Mouse (Mus musculus): ENCODE results near the gene Tubb1.
A peak's percentile ranks its signal among the peaks of the same experiment; 100 is the strongest.

The Tubb1 gene

DNA sequence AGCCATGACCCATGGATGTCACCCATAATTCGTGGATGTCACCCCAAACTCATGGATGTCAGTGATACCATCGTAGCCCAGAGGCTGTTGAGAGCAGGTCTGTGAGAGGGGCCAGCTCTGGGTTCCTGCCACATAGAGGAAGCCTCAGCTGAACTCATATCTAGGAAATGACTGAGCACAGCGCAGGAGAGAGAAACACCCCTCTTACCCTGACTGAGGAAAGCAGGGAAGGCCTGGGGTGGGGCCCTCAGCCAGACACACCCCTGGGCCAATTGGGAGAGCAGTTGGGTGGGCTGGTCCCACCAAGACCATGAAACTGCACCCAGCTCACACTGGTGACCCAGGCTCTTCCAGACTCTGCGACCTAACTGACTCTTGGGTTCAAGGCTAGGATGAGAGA is at the start of gene Tubb1:
Gene Tubb1, plus strand, starts transcription at position 343 of the 400 bp plus-strand sequence.
- no peak for DNase-seq (ENCODE audit: low read depth, low spot score)

DNA sequence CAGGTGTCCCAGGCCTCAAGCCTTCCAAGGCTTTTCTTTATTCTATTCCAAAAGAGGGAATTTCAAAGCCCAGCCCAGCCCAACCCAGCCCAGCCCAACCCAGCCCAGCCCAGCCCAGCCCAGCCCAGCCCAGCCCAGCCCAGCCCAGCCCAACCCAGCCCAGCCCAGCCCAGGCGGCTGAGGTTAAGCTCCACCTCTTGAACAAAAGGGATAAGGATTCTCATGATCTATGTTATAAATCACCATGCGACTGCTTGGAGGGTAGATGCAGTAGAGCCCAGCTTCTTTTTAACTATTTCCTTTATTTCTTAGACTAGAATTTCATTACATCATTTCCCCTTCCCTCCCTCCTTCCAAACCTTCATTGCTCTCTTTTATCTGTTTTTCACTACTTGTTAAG is 40.3 kb upstream of the Tubb1 start:
- DNase-seq (ENCODE audit: low read depth, low spot score), result no peak

DNA sequence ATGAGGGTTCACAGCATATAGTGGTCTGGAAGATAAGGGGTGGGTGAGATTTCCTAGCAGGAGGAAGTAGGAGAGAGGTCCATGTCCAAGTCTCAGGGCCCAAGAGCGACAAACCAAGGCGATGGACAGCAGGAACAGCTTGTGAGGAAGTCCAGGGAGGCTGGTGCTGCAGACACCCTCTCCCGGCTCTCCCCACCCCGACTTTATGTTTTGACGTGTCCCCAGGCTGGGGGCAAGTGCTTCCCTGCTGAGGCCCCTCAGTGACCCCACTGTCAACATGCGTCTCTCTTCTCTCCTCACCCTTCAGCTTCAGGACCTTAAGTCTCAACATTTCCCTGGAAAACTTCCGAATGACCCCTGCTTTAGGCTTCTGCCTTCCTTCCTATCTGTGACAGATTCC is 37.4 kb upstream of the Tubb1 start:
- DNase-seq (ENCODE audit: low read depth, low spot score), result no peak

- DNase-seq (ENCODE audit: low read depth, low spot score), result no peak
These were observed 35.3 kb upstream of the Tubb1 start for GRCm38 (mm10) chr2:174415001-174415730.

GRCm38 (mm10) chr2:174415731-174416310 is 34.7 kb upstream of the Tubb1 start, which contains the start of gene Nelfcd:
Gene Nelfcd, plus strand, starts transcription at chr2:174415804.
- peak; percentile 97 for DNase-seq (ENCODE audit: low read depth, low spot score)

DNA sequence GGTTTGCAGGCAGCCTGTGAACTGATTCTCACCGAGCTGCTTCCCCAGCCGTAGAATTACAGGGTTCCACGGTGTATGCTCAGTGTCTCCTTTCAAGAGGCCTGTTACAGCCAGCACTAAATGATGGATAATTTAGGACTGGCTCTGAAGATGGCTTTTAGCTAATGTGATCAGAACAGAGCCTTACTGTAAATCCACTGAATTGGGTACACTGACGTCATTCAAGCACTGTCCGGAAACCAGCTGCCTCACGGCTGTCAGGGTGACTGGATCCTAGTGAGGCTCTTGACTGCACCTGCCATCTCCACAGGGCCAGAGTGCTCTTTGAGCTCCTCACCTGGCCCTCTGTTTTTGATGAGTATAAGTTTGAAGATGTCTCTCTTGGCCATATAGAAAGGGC is 29.4 kb upstream of the Tubb1 start:
- DNase-seq (ENCODE audit: low read depth, low spot score), result no peak

DNA sequence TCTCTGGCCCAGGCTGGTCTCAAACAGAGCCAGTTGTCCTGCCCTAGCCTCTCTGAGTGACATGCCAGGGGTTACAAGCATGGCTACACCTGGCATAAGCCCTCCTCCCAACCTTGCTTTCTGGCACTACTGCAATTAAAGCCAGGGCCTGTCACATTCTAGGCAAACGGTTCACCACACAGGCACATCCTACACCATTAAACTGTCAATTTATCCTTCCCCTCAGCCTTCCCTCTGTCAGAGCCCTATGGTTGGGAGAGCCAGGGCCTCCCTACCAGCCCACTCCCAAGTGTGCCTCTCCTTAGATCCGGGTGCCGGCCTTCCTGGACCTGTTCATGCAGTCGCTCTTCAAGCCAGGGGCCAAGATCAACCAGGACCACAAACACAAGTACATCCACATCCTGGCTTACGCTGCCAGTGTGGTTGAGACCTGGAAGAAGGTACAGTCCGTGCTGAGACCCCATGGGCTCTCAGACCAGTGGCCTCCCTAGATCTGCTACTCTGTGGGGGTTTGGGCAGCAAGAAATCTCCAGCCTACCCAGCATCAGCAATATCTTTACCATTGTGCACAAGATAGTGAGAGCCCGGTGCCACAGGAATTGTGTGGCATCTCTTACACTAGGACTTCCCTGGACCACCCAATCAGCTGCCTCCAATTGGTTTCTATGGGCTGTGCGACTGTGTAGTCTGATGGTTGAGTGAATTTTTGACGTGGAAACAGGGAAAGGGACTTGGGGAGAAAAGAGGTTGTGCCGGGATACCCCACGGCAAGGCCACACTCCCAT is 26.0 kb upstream of the Tubb1 start:
- no peak for DNase-seq (ENCODE audit: low read depth, low spot score)

- DNase-seq (ENCODE audit: low read depth, low spot score), result no peak
These were observed 23.6 kb upstream of the Tubb1 start for GRCm38 (mm10) chr2:174426856-174427255.

- no peak for DNase-seq (ENCODE audit: low read depth, low spot score)
These were observed 22.2 kb upstream of the Tubb1 start for GRCm38 (mm10) chr2:174428076-174428835.

DNA sequence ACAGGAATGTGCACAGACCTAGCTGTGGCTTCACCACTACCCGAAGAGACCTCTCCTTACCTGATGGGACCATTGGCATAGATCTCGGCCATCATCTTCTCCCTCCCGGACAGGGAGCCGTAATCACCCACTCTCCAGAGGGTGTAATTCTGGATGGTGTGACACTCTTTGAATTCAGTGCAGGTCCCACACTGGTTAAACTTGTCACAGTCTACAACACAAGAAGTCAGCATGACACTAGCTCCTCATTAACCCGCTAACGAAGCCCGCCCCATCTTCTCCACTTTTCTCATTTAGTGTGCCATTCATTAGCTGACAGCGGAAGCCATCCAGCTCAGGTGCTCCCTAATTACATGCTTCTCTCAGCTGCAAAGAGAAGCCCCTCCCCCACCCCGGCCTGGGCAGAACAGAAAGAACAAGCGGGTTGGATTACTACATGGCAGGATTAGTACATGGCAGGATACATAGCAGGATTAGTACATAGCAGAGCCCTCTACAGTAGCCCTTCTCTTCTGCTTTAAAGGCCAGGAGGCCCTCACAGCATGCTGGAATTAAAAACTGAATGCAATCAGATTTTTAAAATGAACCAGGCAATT is 21.4 kb upstream of the Tubb1 start:
- no peak for DNase-seq (ENCODE audit: low read depth, low spot score)

DNA sequence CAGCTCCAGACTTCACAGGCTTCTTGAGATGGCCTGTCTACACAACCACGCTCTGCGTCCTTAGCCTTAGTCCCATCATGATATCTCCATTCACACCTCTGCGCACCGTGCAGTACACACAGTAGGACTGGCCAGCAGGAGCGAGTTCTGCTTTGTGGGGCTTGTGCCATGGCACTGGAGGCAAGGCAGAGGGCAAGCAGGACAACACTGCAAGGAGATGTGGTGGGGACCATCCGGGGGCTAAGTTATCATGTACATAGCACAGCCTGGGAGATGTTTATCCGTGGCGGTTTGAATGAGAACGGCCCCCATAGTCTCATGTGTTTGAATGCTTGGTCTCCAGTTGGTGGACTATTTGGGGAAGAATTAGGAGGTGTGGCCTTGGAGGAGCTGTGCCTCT is 15.6 kb upstream of the Tubb1 start:
- no peak for DNase-seq (ENCODE audit: low read depth, low spot score)

DNA sequence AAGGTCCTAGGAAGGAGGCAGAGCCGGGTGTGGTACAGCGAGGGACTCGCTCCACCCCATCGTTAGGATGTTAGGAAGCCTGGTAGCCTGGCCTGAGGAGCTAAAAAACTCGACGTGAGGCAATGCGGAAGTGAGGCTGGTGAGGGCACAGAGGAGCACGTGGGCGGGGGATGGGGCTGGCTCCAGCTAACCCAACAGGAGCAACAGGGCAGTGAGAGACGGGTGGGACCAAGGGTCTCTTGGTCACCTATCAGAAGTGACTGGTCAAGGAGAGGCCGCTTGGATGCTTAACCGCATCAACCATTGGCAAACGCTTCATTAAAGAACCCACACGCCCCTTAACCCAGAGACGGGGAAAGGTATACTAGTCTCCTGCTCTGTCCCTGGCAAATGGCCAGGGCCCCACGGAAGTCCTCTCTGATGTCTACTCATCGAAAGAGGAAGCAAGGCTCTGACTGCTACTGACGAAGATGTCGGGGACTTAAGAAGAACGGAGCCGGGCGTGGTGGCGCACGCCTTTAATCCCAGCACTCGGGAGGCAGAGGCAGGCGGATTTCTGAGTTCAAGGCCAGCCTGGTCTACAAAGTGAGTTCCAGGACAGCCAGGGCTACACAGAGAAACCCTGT is 14.3 kb upstream of the Tubb1 start:
- DNase-seq (ENCODE audit: low read depth, low spot score), result peak; percentile 94

- DNase-seq (ENCODE audit: low read depth, low spot score), result peak; percentile 91
These were observed 13.4 kb upstream of the Tubb1 start for GRCm38 (mm10) chr2:174436916-174437696.

- DNase-seq (ENCODE audit: low read depth, low spot score), result no peak
These were observed 12.9 kb upstream of the Tubb1 start for GRCm38 (mm10) chr2:174437697-174437982.

DNA sequence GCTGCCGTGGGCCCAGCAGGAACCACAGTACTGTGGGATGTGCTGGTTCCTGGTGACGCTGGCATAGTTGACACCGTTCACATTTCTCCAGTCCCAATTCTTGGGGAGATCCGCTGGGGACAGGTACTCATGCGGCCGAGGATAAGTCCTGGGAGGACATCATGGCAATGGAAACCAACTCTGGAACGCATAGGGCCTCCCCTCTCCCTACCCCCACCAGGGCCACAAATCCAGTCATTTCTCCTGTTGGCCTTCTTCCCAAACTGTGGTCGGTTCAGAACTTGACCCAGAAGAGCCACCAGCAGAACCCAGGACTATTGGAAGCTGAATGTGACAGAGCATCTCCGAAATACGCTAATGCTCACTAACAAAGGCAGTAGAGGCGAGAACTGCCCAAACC is 12.3 kb upstream of the Tubb1 start:
- no peak for DNase-seq (ENCODE audit: low read depth, low spot score)

GRCm38 (mm10) chr2:174438737-174439449 is 11.6 kb upstream of the Tubb1 start, which contains the start of gene Ctsz:
Gene Ctsz, minus strand, starts transcription at chr2:174439039.
- DNase-seq (ENCODE audit: low read depth, low spot score), result peak; percentile 88

DNA sequence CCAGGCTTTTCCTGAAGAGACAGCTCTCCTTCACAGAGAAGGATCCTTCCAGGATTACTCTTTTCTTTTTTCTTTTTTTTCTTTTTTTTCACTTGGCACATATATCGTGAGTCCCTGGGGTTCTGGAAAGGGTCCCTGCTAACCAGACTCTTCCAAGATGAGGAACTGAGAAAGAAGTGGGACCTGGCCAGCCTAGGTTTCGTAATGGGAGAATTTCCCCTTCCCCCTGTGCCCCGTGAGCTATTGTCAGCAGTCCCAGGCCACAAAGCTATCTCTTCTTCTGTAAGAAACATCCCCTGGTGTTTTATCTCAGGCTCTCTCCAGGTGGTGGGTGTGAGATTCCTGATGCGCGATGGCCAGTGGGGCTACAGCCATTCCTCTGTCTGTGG is 11.1 kb upstream of the Tubb1 start:
- peak; percentile 62 for DNase-seq (ENCODE audit: low read depth, low spot score)

- DNase-seq (ENCODE audit: low read depth, low spot score), result no peak
These were observed 10.5 kb upstream of the Tubb1 start for GRCm38 (mm10) chr2:174439961-174440360.

DNA sequence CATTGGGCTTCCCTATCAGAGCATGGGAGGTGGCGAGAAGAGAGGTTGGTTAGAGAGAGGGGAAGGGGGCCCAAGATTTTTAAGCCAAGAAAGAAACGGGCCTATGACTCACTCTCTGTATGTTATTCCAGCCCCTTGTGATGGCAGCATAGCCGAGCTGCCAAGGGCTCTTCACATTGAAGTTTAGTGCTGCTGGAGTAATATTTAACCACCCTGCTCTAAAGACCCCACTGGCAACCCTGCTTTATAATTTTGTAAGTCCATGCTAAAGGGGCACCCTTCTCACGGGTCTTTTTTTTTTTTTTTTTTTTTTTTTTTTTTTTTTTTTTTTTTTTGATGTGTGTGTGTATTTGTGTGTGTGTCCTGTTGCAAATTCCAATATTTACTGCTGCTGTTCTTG is 8.6 kb upstream of the Tubb1 start:
- no peak for DNase-seq (ENCODE audit: low read depth, low spot score)

DNA sequence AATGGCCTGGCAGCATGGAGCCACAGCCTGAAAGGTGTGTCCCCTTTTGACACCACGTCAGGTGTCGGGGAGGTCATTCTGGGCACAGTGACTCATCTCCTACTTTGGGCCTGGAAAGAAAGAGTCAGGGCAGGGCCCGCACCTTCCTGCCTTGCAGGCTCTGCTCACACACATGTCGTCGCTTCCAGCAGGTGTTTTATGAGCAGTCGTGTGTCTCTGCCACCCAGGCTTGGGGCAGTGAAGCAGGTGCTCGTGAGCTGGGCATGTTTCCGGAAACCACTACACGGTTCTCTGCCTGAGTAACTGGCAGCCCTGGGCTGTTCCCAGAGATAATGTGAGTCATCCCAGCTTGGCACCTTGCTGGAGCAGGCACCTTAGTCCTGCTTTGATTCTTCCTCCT is 8.0 kb upstream of the Tubb1 start:
- peak; percentile 87 for DNase-seq (ENCODE audit: low read depth, low spot score)
